Mouse (Mus musculus): Measurements from ENCODE around the gene Ttbk1.

The Ttbk1 gene

DNA sequence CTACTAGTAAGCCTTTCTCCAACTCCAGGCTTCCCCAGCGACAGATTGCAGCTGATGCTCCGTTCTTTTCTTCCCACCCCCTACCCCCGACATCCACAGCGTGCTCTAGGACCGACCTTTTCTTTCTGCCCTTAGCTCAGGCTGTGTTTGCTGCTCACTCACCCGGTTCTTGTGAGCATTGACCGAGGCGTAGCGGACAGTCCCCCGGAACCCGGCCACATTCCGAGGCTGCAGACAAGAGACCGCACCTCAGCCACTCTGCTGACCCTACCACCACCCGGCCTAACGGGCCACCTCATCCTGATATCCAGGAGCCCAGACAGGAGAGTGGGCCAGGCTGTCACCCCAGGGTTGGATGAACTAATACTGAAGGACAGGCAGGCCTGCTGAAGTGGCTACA, 10.2 kb downstream of the Ttbk1 start:
- no peak for ATAC-seq (ENCODE audit: low TSS enrichment)

DNA sequence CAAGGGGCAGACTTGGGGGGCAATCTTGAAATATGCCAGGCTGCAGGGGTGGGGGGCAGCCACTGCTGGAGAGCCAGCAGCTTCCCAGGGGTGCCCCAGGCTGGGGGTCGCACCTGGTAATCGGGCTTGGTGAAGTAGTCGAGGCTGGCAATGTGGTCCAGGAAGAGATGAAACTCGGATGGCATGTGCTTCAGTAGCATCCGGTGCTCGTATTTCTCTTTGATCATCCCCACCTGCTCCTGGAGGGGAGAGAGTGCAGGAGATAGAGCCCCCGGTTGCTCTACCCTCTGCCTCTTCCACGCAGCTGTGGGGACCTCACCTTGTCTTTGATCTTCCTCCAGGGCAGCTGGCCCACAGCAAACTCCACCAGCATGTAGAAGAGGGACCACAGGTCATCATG, 10.9 kb downstream of the Ttbk1 start:
- no peak for ATAC-seq (ENCODE audit: low TSS enrichment)

DNA sequence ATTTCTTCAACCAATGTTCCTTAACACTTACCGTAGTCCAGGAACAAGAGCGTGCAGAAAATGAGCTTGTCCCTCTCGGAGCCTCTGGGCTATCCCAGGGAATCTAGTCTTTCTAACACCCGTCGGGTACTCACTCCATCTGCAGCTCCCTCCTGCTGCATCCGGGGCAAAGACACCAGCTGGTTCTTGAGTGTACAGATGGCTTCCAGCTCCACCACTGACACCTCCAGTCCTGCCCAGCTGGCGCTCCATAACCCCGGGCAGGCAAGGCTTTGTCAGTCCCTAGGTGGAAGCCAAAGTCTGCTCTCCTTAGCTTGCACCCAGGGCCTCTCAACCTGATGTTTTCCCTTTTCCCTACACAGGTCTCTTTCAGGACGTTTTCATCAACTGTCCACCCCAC, 19.6 kb downstream of the Ttbk1 start:
- ATAC-seq (ENCODE audit: low TSS enrichment), result 0 out of 2 replicates have a peak, but pooled peaks have one; percentile 27

DNA sequence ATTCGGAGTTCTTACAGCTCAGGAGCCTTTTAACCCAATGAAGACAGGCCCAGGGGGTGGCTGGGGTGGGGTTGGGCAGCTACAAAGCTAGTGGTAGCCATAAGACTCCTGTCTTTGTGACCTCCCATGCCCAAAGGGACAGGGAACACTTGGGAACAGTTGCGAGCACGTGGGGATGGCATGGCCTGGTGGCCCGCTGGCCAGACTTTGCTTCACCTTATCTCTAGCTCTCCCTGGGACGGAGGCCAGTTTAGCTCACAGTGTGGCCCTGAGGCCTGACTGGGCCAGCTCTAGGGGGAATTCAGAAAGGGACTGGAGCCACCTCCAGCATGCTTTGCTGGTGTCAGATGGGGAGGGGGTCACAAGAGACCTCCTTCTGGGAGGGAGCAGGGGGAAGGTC, 25.2 kb downstream of the Ttbk1 start:
- ATAC-seq (ENCODE audit: low TSS enrichment), result no peak

DNA sequence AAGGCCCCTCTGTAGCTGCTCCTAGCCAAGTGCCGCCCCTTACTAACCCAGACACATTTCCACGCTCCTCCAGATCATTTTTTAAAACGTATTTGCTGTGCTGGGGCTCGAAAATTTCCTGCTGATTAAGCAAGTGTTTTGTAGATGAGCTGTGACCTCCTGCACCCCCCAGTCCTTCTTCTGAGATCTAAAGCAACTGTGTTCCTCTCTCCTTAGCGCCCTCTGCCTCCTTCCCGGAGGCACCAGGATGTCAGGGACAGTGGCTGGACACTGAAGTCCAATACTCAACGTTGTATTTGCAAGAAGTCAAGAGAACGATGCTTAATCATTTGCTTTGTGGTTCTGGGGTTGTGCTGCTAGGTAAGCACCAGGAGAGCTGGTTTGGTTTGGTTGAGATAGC, 26.1 kb downstream of the Ttbk1 start:
- ATAC-seq (ENCODE audit: low TSS enrichment), result no peak

DNA sequence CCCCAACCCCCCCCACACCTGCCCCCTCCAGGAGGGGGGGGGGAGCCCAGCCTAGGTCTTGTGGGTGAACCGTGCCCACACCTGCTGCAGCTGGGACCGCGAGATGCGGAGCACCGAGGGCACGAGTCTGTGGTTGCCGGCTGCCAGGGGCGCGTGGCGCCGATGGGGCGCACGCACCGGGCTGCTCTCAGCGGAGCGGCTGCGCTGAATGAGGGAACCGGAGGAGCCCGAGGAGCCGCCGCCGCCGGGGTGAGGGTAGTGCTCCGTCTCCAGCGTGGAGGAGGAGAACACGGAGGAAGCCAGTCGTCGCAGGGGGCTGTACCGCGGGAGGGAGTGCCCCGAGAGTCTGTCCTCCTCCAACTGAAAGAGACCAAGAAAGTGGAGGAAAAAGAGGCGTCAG, 26.8 kb downstream of the Ttbk1 start:
- no peak for ATAC-seq (ENCODE audit: low TSS enrichment)

DNA sequence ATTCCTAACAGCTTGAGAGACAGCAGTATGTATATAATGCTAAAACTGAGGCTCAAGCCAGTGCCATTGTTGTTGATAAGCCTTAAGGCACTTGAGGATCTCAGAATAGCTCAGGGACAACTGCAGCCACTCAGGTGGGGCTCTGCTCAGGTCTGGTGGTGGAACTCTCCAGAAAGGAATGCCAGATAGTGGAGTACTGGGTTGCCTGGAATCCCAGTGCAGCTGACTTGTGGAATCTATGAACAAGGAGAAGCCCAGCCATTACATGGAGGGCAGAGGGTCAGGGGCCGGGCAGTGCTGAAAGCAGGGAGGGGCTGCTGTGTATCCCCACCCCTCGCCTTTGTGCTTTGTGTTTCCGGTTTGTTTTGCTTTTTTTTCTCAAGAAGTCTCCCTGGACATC, 29.0 kb downstream of the Ttbk1 start:
- no peak for ATAC-seq (ENCODE audit: low TSS enrichment)

DNA sequence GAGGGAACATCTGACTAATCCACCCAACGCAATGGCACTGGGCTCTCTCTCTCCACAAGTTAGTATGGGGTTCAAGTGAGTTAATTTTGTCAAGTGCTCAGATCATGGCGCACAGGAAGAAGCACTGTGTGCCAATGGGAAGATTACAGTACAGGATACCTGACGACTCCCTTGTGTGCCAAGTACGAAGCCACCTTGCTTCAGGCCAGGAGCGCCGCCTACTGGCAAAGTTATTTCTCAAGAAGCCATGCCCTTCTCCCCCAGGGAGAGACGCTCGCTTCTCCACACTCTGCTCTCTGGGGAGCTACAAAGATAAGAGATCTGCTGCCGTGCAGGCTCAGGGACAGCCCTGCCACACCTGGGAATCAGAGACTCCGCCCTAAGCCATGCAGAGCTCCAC, 29.7 kb downstream of the Ttbk1 start:
- 0 out of 2 replicates have a peak, but pooled peaks have one; percentile 17 for ATAC-seq (ENCODE audit: low TSS enrichment)

DNA sequence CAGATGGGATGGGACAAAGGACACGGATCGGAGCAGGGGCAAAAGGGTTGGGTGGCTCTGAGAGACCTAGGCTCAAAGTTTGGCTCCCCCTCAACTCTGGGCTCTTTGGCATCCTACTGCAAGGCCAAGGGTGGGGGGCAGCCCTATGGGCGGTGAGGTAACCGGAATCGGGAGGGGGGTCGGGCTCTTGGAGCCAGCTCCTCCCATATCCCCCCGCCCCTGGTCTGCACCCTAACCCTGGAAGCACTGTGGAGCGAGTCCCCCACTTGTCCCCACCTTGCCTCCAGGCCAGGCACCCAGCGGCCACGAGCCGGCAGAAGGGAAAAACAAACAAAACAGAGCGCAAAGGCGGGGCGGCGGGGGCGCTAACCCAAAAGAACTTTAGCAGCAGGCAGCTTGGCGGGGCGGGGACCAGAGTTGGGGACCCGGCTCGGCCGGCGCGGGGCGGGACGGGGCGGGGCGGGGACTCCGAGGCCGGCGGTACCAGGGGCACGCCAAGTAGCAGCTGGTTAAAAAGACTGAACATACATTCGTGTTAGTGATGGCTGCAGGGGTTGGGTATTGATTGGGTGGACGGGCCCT, 32.3 kb downstream of the Ttbk1 start:
- ATAC-seq (ENCODE audit: low TSS enrichment), result 0 out of 2 replicates have a peak, but pooled peaks have one; percentile 11

DNA sequence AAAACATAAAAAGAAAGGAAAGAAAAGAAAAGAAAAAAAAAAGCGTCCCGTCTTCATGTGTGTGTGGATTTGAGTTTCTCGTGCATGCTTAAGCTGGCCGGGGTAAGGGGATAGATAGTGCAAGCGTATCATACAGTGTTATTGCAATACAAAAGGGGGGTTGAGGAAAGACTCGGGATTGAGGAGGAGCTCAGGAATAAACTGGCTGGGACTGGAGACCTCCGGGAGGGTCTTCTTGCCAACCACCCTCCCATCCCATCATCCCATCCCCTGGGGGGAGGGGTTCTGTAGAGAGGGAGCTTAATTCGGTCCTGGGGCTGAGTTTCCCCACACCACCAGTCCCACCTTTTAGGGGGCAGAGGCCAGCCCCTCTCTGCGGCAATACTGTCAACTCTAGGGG, 32.9 kb downstream of the Ttbk1 start:
- no peak for ATAC-seq (ENCODE audit: low TSS enrichment)

DNA sequence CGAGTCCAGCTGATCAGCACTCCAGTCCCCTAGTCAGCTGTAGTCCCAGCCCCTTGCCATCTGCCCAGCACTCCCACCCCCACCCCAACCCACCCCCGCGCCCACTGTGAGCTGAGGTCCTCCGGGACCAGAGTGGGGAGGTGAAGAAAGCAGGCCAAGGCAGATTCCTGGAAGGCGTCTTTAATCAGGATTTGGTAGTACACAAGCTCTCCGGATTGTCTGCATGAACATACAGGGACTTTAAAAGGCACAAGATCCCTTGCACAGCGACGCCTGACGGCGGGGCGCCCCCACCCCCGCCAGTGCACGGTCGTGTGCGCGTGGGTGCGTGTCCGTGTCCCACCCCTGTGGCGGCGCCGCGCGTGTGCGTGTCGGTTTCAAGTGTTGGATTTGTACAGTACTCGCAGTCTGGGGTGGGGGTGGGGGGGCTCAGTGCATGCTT, 33.5 kb downstream of the Ttbk1 start:
- peak; percentile 12; the same call in 1 of the 2 replicates for ATAC-seq (ENCODE audit: low TSS enrichment)

DNA sequence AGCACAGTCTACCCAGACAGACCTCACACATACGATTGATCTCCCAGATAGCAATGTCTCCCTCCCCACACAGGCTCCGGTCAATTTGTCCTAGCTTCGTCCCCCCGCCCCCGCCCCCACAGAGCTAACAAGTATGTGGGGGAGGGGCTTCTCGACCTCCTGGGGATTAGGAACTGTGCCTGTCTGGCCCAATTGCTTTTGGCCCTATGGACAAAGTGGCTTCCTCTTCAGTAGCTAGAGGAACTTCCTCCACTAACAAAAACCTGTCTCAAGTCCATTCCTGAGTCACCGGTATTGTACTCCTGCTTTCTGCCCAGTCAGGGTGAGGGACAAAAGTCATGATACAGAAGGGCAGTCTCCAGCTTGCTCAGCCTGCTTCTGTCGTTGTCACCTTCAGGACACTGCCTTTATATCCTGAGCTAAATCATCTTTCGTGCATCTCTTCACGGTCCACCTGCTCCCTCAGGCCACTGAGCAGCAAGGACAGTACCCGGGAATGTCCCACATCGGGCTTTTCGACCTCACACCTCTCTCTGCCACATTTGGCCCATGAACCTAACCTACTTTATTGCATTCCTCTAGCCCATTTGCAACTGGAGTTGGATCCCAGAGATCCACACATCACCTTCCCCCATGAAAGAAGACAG, 34.0 kb downstream of the Ttbk1 start:
- ATAC-seq (ENCODE audit: low TSS enrichment), result no peak

DNA sequence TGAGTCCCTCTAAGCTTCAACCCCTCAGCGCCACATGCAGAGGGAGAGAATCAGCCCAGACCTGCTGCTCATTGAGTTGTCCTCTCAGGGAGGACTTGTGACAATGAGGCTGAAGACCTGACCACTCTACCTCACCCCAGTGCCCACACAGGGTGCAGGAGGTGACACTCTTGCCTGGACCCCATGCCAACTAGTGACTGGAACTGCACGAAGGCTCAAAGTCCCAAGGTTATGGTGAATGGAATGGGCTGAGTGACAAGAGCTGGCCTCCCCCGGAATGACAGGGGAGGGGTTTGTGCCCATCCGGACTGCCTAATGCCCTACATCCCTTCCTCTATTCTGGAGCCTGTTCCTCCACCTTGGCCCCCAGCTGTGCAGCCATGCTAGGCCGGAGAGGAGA, 34.8 kb downstream of the Ttbk1 start:
- no peak for ATAC-seq (ENCODE audit: low TSS enrichment)

DNA sequence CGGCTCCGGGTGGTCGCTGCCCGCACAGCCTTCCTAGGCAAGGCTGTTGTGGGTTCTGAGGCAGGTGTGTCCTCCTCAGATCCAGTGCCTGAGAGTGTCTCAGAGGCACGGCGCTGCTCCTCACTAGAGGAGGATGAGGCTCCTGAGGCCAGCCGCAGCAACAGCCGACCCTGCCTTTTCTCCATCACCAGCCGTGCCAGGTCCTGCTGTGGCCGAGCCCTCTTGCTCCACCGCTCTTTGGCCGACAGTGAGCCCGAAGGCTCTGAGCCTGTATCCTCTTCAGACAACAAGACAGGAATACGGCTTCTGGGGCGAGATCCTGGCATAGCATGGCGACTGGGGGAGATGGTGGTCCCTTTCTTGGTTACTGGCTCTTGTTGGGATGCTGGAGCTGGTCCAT, 41.2 kb downstream of the Ttbk1 start:
- ATAC-seq (ENCODE audit: low TSS enrichment), result no peak

DNA sequence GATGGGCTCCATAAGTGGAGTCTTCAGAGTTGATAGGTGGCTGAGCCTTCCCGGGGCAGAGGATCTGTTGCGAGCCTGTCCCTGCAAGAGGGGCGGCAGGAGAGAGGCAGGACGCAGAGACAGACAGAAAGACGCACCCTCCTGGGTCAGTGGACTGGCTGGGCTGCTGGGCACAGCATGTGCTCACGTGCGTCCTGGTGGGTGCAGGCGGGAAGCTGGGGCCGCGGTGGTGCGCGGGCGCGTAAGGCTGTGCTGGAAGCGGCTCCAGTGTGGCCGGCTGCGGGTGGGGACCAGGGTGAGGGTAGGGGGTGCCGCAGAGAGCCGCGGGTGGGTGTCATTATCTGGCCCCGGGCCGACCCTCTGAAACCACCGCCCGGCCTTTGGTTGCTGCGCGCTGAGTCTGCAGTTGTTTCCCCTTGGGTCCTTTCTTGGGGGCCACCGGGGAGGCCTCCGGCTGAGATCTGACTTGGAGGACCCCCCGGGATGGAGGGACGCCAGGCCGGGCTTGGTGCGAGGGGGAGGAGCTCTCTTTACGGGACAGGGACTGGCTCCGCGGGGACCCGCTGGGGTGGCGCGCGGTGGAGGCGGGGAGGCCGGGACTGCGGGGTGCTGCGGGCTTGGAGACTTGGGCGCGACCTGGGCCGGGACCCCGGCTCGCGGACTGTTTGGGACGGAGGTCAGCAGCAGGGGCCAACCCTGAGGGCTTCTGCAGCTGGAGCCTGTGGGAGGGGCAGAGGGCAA, 42.5 kb downstream of the Ttbk1 start:
- ATAC-seq (ENCODE audit: low TSS enrichment), result no peak

DNA sequence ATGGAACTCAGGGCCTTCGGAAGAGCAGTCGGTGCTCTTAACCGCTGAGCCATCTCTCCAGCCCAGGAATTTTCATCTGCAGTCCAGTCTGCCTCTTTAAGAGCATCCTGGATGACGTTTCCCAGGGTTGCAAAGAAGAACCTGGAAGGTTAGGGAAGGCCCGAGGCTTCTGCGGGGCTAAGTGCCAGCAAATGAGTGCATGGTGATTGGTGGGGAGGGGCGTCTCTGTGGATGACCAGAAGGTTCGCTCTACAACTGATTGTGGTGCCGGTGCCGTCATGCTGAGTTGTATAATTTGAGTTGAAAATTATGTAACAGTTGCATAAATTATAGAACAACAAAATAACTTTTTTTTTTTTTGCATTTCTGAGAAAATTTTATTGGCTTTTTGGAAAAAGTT, 48.3 kb downstream of the Ttbk1 start:
- ATAC-seq (ENCODE audit: low TSS enrichment), result no peak

DNA sequence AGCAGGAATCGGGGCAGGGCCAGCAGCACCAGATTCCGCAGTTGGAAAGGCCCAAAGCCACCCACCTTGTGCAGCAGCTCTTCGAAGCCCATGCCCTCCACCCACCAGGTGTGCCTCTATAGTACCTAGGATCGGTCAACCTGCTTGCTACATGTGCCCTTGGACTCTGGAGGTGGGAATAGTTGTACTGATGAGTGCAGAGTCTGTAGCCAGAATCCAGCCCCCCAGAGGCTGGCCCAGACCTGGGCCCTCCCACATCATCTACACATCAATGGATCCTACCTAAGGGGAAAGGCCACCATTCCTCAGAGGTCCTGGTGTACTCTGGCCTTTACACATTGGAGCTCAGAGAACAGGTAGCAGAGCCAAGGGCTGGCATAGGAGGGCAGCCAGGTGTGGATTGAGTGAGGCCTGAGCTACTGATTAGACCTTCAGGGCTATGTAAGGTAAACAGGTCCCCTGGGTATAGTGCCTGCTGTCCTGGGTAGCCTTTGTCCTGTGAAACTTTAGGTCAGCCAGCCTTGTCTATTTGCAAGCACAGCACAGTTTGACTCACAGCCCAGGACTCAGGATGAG, 49.1 kb downstream of the Ttbk1 start, which contains the start of gene Slc22a7:
Gene Slc22a7 (minus strand): TSS at position 160 of the 576 bp plus-strand sequence.
- ATAC-seq (ENCODE audit: low TSS enrichment), result no peak

DNA sequence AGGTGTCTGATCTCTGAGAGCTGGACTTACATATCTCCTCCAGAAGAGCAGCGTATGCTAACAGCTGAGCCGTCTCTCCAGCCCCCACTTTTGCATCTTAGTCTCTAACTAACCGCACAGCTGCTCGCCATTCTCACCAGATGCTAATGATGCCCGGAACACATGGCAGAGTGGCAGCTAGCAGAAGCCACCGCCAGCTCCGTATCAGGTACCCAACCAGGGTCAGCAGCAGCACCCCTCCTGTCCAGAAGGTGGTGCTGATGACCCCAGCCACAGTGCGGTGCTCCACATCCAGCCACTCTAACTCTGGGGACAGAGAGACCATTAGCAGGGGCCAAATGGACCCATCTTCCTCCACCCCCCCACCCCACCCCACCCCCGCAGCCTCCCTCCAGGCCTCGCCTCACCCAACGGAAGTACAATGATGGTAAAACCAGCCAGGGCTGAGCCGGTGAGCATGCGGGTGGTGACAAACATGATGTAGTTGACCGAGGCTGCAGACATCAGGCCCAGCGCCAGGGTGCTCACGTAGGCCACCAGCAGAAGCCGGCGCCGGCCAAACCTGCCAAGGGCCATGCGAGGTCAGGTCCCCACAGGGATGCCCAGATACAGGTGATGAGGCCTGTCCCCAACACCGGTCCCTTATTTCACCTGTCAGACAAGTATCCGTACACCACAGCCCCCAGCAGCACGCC, 50.7 kb downstream of the Ttbk1 start:
- peak; percentile 46; the same call in 1 of the 2 replicates for ATAC-seq (ENCODE audit: low TSS enrichment)

DNA sequence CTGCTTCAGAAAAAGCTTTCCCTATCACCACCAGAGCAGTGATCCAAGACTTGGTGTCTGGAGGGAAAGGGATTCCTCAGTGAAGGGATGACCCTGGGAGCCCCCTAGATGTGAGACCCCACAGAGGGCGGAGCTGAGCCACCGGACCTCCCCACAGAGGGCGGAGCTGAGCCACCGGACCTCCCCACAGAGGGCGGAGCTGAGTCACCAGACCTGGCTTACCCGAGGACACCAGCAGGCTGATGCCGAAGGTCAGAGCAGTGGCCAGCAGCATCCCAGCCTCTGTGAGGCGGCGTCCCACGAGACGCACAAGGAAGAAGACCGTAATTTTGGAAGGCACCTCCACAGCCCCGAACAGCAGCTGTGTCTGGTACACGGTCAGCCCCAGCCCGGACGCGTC, 53.8 kb downstream of the Ttbk1 start:
- no peak for ATAC-seq (ENCODE audit: low TSS enrichment)

DNA sequence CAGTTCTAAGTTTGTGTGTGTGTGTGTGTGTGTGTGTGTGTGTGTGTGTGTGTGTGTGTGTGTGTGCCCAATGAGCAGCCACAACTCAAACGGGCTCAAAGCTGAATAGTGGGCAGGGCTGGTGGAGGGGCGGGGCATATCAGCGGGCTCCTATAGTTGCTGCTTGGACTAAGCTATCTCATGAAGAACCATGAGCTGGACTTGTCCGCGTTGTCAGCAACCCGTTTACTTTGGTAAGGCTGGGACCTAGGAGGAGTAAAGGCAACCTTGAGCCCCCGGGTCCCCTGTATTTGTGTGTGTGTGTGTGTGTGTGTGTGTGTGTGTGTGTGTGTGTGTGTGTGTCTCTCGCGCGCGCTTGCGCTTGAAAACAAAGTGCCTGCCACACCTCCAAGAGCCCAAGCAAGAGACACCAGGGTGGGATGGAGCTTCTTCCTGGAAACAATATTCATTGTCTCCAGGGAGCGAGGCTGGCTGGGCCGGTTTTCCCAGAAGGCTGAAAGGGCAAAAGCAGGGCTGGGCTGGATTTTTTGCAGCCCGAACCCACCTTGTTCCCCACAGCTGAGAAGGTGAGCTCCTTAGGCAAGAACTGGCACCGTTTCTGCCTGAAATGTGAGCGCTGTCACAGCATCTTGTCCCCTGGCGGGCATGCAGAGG, 58.6 kb downstream of the Ttbk1 start, which contains the start of gene Crip3:
Gene Crip3 (plus strand): TSS at position 166 of the 654 bp plus-strand sequence.
- ATAC-seq (ENCODE audit: low TSS enrichment), result no peak

DNA sequence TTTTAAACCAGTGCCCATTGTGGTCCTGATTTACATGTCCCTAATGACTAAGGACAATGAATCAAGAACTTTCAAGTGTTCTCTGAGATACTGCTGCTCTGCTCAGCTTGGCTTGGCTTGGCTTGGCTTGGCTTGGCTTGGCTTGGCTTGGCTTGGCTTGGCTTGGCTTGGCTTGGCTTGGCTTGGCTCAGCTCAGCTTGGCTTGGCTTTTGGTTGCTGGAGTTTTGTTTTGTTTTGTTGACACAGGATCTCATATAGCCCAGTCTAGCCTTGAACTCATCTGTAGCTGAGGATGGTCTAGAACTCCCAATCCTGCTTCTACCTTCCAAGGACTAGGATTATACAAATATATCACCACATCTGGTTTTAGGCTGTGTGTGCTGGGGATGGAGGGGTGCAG, 61.0 kb downstream of the Ttbk1 start:
- no peak for ATAC-seq (ENCODE audit: low TSS enrichment)

All from frontal cortex, adult (tissue).